Mouse (Mus musculus): Measurements from ENCODE around the gene Sar1a.

Sar1a gene

DNA sequence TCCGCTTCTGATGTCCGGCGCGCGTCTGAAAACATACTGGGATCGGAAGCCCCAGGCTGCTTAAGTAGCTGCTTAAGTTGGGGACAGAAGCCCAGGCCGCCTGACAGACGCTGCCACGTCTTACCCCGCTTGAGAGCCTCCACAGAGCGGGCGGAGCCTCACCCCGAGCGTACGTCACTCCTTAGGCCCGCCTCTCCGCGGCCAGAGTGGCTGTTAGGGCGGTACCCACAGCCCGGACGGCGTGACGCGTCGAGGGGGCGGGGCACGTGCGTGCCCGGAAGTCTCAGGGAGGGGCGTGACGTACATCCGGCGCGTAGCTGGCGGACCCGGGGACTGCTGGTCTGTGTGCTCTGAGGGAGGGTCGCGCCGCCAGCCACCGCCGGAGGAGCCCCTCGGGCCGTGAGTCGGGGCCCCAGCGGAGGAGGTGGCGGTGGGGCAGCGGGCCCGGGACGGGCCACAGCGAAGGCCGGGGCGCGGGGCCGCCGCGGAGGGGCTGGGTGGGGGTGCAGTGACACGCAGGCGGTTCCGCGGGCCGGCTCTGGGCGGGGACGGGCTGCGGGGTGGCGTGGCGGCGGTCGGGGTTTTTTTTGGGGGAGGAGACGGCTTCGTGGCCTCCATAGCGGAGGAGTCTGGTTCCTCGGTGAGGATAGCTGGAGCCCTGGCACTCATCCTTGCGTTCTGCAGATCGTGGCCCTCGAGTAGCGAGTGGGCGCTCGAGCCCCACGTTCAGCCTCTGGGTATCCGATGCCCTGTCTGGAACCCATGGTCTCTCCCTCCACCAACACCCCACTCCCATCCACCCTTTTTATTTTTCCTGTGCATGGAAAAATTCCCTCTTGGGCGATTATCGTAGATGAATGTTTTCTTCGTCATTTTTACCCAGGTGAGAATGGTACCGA is at the start of gene Sar1a:
Sar1a (plus strand) TSS at position 285 of the 899 bp plus-strand sequence.
- DNase-seq: peak; percentile 98

- no peak for DNase-seq
Observed at GRCm38 (mm10) chr10:61632445-61632844, 47.7 kb upstream of the Sar1a start.

DNA sequence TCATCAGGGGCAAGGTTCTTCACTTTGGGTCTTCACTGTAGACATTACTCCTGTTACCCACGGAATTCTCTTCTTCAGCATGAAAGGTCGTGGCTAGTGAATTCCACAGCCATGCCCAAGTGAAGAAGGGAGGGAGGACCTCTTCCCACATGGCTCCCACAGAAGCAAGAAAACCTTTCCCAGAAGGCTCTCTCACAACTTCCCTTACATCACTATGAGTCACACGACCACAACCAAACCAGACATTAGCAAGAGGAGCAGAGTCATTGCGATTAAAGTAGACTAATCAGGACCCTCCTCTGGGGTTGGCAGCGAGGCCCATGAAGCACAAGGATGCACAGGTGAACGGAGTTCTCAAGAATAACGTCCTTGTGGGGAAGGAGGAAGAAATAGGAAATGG is 43.0 kb upstream of the Sar1a start:
- no peak for DNase-seq

GRCm38 (mm10) chr10:61640363-61640762 is 39.7 kb upstream of the Sar1a start:
- DNase-seq: no peak

- no peak for DNase-seq
Observed at GRCm38 (mm10) chr10:61646557-61646956, 33.5 kb upstream of the Sar1a start.

- peak; percentile 88 for DNase-seq
Observed at GRCm38 (mm10) chr10:61647790-61648736, 32.0 kb upstream of the Sar1a start, which contains the start of gene Ppa1. Gene Ppa1 (plus strand): TSS chr10:61648552.

DNA sequence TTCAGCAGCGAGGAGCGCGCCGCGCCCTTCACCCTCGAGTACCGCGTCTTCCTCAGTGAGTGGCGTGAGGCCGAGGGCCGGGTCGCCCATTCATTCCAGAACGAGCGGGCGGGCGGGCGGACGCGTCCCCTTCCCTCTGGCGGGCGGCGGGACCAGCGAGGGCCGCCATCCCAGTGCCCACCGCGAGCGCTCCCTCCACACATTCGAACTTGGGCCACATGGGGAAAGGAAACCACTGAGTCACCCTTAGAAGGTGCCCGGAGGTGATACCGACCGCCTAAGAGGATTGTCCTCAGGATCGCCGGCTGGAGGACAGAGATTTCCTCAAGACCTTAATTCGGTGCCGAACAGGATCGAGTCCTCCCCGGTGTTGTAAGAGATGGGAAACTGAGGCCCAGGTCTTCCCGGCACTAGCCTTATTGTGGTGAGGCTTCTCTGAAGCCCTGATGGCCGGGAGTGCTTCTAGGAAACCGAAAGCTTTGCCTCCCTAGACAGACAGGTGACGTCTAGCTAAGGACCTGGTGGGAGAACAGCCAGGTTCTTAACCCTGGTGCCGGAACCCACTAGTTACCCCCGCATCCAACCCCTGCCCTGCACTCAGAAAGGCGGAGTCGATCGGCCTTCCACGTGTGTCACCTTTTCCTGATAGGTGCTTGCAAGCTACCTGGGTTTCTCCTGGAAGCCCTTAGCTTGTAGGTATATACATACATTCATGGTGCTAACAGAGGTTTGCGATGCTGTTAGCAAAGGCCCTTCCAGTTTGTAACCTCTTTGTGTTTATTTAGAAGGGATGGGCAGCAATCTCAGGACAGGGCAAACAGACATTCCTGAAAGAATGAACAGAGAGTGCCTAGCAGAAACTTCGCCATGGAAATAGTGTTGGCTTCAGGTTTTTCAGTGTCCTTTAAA is 31.1 kb upstream of the Sar1a start:
- peak; percentile 30 for DNase-seq

GRCm38 (mm10) chr10:61654105-61654504 is 26.0 kb upstream of the Sar1a start:
- DNase-seq: no peak

DNA sequence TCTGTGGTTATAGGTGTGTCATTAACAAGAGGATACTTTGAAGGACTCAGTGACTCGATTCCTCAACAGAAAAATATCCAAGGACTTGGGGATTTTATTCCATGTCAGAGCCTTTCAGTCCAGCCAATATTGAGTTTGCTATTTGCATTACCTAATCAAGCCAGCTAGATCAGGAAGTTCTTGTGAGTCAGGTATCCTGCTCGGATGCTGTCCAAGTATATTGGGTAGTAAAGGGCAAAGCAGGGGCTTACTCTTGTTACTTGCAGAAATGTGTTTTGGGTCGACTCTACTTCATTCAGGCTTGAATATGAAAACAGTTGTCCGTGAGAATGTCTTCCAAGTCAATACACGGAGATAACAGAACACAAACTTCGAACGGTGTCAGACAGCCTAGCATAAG is 25.4 kb upstream of the Sar1a start:
- no peak for DNase-seq

GRCm38 (mm10) chr10:61655188-61655587 is 24.9 kb upstream of the Sar1a start:
- DNase-seq: no peak

DNA sequence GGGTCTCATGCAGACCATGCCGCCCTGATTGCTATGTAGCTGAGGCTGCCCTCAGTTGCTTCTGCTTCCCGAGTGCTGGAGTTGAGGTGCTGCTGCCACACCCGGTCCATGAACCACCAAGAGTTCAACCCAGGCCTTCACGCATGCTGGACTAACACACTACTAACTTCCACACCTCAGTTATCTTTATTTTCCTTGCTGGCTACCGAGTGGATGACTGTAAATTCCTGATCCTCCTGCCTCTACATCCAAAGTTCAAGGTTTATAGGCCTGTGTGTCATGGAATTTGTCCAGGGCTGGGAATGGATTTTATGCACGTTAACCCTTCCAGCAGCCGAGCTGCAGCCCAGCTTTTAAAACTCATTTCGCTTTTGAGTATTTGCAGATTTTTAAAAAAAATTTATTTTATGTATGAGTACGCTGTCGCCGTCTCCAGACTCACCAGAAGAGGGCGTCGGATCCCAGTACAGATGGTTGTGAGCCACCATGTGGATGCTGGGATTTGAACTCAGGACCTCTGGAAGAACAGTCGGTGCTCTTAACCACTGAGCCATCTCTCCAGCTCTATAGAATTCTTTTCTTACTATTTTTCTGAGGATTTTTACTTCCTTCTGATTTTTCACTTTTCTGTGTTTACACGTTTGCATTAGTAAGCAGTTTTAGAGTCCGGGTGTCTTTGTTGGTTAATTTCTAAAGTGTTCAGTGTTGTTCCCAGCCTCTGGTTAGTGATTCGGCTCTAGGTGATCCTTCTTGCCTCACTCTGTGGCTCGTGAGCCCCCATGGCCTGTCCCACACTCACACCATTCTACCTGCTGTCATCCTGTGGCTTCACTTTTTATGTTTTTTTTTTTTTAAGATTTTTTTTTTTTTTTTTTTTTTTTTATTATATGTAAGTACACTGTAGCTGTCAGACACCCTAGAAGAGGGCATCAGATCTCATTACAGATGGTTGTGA is 22.9 kb upstream of the Sar1a start:
- peak; percentile 13 for DNase-seq

DNA sequence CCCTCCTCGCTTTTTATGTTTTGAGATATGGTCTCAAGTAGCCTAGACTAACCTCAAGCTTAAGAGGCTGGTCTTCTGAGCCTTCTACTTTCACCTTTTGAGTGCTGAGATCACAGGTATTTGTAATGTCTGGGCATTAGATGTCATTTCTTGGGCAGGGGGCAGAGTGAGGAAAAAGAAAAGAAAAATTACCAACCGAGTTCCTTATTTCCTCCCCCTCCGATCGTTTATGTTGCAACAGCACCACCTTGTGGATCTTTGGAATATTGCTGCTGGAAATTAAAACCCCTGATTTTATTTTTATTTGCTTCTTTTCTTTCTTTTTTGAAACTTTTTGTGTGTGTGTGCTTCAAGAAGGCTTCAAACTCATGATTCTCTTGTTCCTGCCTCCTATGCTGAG is 22.1 kb upstream of the Sar1a start:
- peak; percentile 7 for DNase-seq

DNA sequence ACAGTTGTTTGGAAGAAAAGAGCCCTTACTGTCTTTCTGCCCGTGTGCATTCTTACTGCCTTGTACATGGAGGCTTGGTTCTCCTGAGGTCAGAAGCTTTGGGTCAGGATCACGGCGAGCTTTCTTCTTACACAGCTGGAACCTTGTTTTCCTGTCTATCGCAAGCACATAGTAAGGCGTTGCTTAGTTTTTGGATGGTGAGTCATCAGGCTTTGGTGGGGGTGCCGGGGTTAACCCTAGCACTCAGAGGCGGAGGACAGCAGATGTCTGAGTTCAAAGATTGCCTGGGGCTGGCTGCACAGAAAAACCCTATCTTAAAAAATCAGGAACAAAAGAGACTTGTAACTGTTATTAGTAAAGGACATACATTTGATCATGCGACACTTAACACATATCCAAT is 18.2 kb upstream of the Sar1a start:
- DNase-seq: no peak

GRCm38 (mm10) chr10:61662391-61662988 is 17.6 kb upstream of the Sar1a start:
- DNase-seq: no peak

DNA sequence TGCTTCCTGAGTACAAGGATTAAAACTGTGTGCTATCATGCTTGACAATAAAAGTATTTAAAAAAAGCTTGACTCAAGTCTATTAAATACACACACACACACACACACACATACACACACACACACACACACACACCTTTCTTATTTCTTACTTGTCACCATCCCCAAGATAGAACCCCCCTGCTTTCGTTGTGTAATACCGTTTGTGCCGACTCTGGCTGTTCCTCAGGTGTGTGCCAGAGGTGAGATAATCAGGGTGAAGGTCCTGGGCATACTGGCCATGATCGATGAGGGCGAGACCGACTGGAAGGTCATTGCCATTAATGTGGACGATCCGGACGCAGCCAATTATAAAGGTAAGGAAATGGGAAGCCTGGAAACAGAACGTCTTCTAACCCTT is 15.0 kb upstream of the Sar1a start:
- no peak for DNase-seq

DNA sequence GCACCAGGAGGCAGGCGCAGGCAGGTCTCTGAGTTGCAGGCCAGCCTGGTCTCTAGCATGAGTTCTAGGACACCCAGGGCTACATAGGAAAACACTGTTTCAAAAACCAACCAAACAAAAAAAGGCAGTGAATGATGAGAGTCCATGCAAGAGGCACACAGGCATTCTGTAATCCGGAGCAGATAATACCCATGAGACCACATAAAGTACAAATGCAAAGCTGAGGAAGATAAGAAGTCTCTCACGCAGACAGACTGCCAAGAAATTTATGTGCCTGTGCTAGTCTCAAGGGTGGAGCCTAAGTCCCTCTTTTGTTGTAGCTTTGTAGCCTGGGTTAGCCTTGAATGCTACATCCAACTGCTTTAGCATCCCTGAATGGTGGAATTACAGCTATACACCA is 14.4 kb upstream of the Sar1a start:
- no peak for DNase-seq

DNA sequence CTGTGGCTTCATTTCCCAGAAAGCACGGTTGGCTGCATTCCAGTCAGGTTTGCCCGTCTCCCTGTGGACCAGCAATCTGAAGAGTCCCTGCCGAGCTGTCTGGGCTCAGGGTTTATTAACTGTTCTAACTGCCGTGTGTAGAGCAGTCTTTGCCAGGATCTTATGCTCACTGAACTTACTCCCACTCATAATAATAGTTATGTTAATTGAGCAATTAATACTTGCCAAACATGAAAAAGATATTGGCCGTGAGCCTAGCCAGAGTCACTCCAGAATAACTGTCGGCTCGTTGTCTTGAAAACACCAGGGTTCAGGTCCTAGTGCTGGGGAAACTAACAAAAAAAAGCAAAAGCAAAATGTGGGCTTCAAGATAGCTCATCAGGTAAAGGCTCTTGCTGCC is 10.8 kb upstream of the Sar1a start:
- no peak for DNase-seq

DNA sequence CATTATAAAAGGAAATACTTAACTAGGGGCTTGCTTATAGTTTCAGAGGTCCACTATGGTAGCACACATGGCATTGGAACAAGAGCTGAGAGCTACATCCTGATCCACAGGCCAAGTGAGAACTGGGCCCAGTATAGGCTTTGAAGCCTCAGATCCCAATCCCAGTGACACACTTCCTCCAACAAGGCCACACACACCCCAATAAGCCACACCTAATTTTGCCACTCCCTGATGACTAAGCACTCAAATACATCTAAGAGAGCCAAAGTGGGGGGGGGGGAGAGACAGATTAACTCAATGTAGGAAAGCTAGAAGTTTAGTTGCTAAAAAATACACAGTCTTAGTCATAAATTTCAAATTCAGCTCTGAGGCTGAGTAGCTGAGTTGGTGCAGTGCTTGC is 10.2 kb upstream of the Sar1a start:
- DNase-seq: no peak

DNA sequence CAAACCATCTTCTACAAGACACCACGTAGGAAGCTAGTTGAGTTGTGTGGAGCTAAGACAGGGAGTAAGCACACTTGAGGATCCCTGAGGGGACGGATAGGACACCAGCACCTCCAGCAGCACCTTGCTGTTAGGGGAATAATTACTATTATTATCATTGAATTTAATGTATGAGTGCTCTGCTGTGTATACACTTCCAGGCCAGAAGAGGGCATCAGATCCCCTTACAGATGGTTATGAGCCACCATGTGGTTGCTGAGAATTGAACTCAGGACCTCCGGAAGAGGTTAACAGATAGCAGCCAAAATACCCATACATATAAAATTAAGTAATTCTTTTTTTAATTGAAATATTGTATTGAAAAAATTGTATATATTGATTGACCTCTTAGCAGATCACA is 9.3 kb upstream of the Sar1a start:
- DNase-seq: no peak

GRCm38 (mm10) chr10:61675935-61676334 is 4.2 kb upstream of the Sar1a start:
- no peak for DNase-seq

DNA sequence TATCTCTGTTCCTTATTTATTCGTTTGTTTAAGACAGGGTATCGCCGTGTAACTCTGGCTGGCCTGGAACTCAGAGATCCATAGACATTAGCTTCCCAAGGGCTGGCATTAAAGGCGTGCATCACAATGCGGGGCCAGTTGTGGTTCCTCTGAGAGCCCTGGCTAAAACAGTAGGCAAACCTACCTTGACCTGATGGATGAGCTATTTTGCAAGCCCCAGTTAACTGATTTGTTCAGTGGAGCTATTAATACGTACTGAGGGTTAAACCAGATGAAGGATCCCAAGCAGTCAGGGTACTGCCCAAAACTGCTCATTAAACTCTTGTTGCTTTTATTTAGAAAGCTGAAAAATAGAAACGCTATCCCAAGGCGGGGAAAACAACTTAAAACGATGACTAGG is 554 bp upstream of the Sar1a start:
- no peak for DNase-seq
